Mouse (Mus musculus) spleen, postnatal 14 days (tissue): ENCODE results near the gene Dmrta2.

ENCODE experiments used
- DNase-seq, 2 experiments: peaks; one replicate each; pipeline ENCODE4 v3.0.0; 2021 to 2022; ENCODE audit warnings: low spot score in 2 of 2

Dmrta2 gene

DNA sequence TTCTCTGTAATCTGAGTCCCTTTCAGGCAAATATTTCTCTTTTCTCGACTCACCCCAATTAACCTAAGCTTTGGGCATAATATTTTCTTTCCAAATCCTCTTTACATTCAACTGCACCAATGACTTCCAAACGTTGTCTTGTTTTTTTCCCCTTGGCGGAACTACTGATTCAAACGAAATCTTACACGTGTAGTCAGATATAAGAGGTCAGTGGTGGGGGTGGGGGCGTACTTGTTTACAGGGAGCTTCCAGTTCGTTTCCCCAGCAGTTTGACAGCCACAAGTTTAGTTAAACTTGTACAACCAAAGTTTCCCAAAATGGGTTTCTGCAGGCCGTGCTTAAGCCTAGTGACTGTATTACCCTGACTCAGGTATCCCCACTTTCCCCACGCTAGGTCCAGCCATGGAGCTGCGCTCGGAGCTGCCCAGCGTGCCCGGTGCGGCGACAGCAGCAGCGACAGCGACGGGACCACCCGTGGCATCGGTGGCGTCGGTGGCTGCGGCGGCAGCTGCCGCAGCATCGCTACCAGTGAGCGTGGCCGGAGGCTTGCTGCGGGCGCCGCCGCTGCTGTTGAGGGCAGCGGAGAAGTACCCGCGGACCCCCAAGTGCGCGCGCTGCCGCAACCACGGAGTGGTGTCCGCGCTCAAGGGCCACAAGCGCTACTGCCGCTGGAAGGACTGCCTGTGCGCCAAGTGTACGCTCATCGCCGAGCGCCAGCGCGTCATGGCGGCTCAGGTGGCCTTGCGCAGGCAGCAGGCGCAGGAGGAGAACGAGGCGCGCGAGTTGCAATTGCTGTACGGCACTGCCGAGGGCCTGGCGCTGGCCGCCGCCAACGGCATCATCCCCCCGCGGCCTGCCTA lies 1.8 kb downstream of the Dmrta2 start:
- no peak for DNase-seq

DNA sequence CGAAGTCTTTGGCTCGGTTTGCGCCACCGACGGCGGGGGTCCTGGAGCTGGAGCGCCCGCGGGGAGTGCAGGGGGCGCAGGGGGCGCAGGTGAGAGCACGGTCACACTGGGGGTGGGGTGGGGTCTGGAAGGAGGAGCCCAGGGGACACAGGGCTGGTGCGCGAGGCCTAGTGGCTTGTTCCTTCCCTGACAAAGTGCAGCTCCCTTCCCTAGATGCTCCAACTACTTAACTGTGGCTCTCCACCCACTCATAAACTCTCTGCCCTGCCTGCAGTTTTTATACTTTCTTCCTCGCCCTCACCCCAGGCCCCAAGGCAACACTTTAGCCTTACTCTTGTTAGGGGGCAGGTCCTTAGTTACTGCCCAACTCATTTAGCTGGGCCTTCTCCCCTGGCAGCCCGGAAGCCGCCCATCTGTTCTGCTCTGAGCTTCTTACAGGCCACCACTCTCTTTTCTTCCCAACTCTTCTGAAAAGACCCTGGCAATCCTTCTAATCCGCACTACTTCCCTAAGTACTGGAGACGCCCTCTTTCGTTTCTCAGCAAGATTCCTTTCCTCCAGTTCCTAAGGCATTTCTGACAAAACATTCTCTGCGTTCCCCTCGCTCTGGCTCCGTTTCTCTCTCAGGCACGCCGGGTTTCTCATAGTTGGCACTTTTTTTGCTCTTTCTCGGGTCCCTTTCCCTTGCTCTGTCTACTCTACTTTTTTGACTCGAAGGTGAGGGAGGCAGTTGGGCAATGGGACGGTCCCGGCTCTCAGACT lies 2.6 kb downstream of the Dmrta2 start:
- DNase-seq, result no peak

DNA sequence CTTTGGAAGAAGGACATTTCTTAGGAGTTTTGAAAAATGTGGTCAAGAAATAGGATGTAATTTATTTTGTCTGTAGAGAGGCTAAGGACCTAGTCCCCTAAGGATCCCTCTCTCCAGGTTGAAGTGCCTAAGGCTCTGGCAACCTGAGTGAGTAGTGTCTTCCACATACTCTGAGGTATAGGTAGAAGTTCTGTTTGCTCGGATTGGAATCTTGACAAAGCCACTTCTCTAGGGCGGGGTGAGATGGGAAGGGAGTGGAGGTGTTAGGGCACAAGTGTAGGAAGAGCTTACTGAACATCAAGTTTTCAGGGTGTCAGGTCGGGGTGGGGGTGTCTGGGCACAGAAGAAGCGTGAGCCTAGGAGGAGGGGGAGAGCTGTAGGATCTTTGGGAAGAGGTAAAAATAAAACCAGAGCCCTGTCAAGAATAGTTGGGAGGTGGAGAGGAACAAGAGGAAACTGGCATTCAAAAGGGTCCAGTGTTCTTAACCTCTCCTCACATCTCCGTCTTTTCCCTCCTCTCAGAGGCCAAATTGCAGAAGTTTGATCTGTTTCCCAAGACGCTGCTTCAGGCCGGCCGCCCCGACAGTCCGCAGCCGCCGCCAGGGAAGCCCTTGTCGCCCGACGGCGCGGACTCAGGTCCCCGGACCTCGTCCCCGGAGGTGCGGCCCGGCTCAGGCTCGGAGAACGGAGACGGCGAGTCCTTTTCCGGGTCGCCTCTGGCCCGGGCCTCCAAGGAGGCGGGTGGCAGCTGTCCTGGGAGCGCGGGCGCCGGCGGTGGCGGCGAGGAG lies 3.4 kb downstream of the Dmrta2 start:
- DNase-seq, result no peak

DNA sequence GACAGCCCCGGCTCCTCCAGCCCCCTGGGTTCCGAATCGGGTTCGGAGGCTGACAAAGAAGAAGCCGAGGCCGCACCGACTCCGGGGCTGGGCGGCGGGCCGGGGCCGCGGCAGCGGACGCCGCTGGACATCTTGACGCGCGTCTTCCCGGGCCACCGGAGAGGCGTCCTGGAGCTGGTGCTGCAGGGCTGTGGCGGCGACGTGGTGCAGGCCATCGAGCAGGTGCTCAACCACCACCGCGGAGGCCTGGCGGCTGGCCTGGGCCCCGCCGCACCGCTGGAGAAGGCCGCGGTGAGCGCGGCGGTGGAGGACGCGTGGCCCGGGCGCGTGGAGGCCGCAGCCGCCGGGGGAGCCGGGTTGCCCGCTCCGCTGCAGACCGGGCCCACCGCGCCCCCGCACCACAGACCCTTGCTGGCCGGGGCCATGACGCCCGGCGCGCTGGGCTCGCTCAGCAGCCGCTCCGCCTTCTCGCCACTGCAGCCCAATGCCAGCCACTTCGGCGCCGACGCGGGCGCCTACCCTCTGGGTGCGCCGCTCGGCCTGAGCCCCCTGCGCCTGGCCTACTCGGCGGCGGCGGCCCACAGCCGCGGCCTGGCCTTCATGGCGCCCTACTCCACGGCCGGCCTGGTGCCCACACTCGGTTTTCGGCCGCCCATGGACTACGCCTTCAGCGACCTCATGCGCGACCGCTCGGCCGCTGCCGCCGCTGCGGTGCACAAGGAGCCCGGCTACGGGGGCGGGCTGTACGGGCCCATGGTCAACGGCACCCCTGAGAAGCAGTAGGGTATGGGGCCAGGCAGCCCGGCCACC lies 4.2 kb downstream of the Dmrta2 start:
- DNase-seq, result no peak

DNA sequence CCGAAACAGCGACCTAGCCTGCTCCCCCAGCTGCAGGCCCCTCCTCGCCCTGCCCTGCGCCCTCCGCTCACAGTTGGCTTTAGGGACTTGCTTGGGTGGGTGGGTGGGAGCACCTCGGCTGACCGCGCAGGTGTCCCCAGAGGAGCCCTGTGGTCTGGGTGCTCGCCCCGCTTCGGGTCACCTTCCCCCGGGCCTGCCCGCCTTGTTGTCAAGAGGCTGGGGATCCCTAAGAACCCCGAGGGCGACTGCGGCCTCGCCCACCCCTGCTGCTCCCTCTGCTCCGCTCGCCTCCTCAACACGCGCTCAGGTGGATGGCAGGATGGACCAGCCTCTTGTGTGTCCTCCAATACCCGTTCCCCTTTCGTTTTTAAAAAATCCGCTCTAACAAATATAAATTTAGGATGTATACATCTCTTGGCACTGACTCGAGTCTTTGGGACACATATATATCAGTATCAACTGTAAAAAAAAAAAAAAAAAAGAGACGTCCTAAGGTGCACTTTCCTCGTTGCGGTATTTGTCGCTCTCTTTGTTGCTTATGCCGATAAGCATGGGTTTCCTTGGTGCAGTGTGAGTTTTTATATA lies 4.9 kb downstream of the Dmrta2 start:
- no peak for DNase-seq

- DNase-seq, result no peak
Observed at GRCm38 (mm10) chr4:109983281-109984001, 5.6 kb downstream of the Dmrta2 start.

DNA sequence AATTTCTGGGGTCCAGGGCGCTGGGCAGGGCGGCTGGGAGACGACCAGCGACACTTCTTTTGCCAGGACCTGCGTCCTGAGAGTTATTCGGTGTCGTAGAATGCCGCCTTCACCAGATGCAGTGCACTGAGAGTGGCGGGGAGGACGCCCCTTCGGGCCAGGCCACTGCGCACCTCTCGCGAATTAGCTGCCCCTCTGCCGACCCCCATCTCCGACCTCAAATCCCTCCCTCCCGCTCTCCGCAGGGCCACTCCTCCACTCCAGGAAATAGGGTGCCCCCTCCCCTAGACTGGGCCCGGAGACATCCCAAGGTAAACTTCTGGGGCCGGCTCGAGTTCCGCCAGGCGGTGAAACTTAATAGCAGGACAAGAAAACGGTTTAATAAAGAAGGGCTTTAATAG lies 6.2 kb downstream of the Dmrta2 start:
- no peak for DNase-seq

DNA sequence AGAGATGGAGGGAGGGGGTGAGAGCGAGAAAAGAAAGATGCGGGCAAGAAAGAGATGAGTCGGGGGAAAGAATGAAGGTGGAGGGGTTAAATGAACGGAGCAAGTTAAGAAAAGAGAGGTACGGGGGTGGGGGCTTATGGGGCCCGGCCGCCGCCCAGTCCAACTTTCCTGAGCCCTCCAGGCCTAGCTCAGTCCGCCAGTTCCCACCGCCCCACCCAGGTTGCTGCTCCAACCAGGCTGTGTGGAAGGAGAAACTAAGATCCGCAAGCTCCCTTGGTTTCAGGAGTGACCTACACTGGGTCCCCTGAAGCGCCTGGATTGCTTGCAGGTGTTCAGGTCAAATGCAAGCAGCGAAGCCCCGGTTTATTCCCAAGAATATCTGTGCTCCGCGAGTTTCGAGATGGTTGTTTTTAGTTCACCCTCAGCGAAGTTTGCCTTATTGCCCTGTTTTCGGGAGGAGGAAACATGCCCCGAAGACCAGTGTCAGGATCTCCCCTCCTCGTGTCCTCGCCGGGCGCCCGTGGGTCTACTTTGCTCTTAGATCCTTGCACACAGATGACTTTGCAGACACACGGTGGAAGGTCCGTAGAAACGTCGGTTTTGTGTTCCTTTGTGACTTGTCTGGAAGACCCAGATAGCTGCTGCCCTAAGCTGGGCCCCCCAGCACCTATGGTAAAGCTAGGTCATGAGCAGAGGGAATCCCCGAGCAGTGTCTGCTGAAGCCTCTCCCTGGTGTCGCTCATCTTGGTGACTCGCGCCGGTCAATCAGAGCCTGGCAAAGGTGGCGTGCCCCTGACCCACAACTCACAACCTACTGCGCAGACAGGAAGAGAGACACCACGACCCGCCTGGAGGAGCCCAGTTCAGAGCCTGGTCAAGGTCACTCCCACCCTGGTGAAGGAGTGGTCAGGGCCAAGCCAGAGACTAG lies 6.9 kb downstream of the Dmrta2 start:
- DNase-seq, result no peak

GRCm38 (mm10) chr4:109985424-109986172 lies 7.7 kb downstream of the Dmrta2 start:
- no peak for DNase-seq

- DNase-seq, result no peak
Observed at GRCm38 (mm10) chr4:109986301-109986700, 8.4 kb downstream of the Dmrta2 start.

DNA sequence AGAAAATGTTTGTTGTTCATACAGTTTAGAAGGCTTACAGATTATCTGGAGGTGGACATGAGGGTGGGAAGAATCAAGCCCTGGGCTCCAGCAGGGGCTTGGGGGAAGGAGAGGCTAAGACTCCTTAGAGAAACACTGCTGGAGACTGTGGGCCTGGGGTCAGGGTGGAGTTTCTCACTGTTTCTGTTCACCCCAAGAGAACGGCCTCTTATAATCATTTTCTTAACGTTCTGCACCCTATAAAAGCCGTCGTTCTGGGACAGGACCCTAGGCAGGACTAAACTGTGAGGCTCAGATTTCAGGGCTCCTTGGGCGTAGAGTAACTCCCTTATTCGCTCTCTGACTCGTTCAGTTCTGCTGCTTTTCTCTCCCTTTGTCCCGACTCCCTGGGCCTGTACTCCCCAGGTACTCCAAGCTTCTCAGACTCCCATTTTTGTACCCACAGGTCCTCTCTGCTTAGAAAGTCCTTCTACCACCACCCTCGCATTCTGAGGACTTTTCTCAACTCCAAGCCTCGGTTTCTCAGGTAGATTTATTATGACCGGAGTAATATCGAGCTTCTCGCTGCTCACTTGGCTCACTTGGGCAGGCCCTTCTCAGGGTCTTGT lies 9.0 kb downstream of the Dmrta2 start:
- no peak for DNase-seq

GRCm38 (mm10) chr4:109987560-109988362 lies 9.9 kb downstream of the Dmrta2 start:
- no peak for DNase-seq

GRCm38 (mm10) chr4:109988411-109988810 lies 10.6 kb downstream of the Dmrta2 start:
- DNase-seq, result no peak

GRCm38 (mm10) chr4:109989213-109989612 lies 11.4 kb downstream of the Dmrta2 start:
- DNase-seq, result no peak

DNA sequence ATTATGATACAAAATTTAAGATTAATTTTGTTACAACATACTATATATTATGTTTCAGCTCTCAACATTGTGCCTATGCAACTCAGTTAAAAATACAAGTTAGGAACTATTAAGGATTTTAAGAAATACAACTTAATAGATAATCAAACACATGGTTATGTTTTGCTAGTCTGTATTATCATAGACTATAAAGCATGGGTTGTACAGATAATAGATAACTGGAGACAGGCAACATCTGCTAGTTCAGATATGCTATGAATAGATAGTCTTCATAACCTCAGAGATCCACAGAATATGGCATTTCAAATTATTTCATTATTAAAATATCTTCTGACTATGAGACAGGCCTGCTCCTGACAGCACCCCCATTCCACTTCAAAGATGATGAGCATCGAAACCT lies 28.2 kb downstream of the Dmrta2 start:
- DNase-seq, result no peak

- no peak for DNase-seq
Observed at GRCm38 (mm10) chr4:110019145-110019544, 41.3 kb downstream of the Dmrta2 start.

DNA sequence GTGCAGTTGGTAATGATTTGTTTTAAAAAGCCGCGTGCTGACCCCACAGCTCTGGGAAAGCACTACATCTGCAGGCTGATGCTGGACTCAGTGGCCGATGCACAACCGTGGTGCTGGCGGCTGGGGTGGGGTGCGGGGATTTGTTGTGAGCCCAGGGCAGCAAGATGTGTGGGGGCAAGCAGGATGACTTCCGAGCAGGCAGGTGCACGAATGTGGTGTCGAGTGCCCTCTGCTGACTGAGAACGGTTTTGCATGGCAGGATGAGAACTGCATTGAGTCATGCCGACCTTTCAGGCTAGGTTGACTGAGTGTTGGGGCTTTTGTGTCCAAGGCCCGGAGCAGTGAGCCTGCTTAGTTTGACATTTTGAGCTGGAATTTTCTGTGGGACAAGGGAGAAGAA lies 42.4 kb downstream of the Dmrta2 start:
- peak; percentile 15 to 48 for DNase-seq
